Mouse (Mus musculus): ENCODE measurements around the gene Dydc2.

DNA sequence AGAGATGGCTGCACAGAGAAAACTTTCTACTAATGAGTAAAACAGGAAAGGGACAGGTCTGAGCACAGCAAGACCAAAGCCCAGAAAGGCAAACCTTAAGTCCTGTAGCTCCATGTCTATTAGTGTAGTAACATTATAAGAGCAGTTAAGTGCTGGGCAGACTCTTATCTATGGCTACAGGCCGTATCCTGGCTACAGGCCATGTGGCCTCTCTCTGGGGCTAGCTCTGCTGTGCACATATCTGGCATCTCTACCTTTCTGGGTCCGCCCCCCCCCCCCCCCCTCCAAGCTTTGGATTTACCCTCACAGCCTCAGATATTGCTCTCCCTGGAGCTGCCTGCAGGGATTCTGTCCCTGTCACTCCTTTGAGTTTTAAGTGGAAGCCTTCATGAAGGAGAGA lies 3.8 kb downstream of the Dydc2 start:
- TF ChIP-seq CHD2 (IDR thresholded peaks at IDR 0.05; ENCODE audit: low read depth, low read length) (no peak), ZC3H11A (IDR thresholded peaks at IDR 0.05; ENCODE audit: borderline replicate concordance, low read depth, low read length) (no peak), HCFC1 (IDR thresholded peaks at IDR 0.05; ENCODE audit: borderline replicate concordance, insufficient read depth, low read length) (no peak)
